Mouse (Mus musculus): ENCODE data around the gene Unc119b. TPM values are rescaled to one million over a fixed set of nuclear protein-coding genes. Genes with fewer than 3 reads are reported as not detected.
"Not testable (repeated sequence)": the region's sequence is repeated elsewhere in the genome, so short reads cannot be mapped to it uniquely, and the experiment has no call there.

Unc119b gene
- total RNA-seq (2021) (10 to 100 TPM; 32.0 to 44.8 TPM), polyA plus RNA-seq (2012; rRNA removed) (37.5 and 39.2 TPM in 2 replicates)
- long read RNA-seq, transcript Unc119b-201 (5 exons, 3,659 nt) = major isoform, 66 of 74 reads
- long read RNA-seq, partial matches to known transcripts = 0 of 74 reads
- long read RNA-seq, other reads (novel, unspliced or antisense) = 7 of 74 reads

GRCm38 (mm10) chr5:115134234-115135165, at the start of gene Unc119b:
Gene Unc119b (minus strand): TSS chr5:115134975.
- peak; percentile 94 for DNase-seq

GRCm38 (mm10) chr5:115183482-115183881, 48.7 kb upstream of the Unc119b start:
- DNase-seq = no peak

- no peak for DNase-seq
Observed at GRCm38 (mm10) chr5:115182925-115183324, 48.1 kb upstream of the Unc119b start.

- DNase-seq = peak; percentile 75
Observed at GRCm38 (mm10) chr5:115181248-115181940, 46.6 kb upstream of the Unc119b start.

- DNase-seq = no peak
Observed at GRCm38 (mm10) chr5:115179596-115179995, 44.8 kb upstream of the Unc119b start.

- DNase-seq = no peak
Observed at GRCm38 (mm10) chr5:115177866-115178265, 43.1 kb upstream of the Unc119b start.

- no peak for DNase-seq
Observed at GRCm38 (mm10) chr5:115174554-115174953, 39.8 kb upstream of the Unc119b start.

- no peak for DNase-seq
Observed at GRCm38 (mm10) chr5:115170150-115170549, 35.4 kb upstream of the Unc119b start.

- DNase-seq = no peak
Observed at GRCm38 (mm10) chr5:115168641-115169415, 34.1 kb upstream of the Unc119b start.

GRCm38 (mm10) chr5:115167396-115167795, 32.6 kb upstream of the Unc119b start:
- DNase-seq = no peak

- DNase-seq = no peak
Observed at GRCm38 (mm10) chr5:115166815-115167194, 32.0 kb upstream of the Unc119b start.

GRCm38 (mm10) chr5:115165895-115166814, 31.4 kb upstream of the Unc119b start:
- peak; percentile 35 for DNase-seq

- DNase-seq = no peak
Observed at GRCm38 (mm10) chr5:115165351-115165750, 30.6 kb upstream of the Unc119b start.

GRCm38 (mm10) chr5:115164446-115164845, 29.7 kb upstream of the Unc119b start:
- DNase-seq = not testable (repeated sequence)

GRCm38 (mm10) chr5:115163563-115163962, 28.8 kb upstream of the Unc119b start:
- DNase-seq = peak; percentile 72

GRCm38 (mm10) chr5:115161940-115162279, 27.1 kb upstream of the Unc119b start:
- DNase-seq = not testable (repeated sequence)

GRCm38 (mm10) chr5:115161064-115161939, 26.5 kb upstream of the Unc119b start:
- DNase-seq = peak; percentile 67

GRCm38 (mm10) chr5:115160655-115161054, 25.9 kb upstream of the Unc119b start:
- no peak for DNase-seq

GRCm38 (mm10) chr5:115159165-115159564, 24.4 kb upstream of the Unc119b start:
- DNase-seq = no peak
